In the genomic region with DNA sequence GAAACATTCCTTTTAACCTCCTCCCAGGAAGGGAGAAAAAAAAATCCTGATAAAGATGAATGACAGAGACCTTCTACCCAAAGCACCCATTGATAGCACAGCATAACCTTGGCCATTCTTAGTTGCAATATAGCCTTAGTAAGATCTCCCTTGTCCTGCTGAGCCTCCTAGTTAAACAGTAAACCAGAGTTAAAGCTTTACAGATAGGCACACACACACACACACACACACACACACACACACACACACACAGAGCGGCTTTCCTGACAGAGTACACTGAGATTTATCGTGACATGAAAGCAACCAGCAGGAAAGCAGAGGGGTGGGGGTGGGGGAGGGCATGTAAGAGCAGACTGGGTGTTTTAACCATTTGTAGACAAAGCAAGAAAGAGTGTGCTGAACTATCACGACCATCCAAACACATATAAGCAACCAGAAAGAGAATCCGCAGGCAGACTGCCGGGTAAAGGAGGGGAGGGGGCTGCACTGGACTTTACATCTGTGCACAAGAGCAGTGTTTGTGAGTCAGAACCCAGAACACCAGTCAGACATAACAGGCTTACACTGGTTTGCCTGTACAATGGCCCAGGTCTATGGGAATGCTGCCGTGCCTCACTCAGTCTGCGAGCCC, we compare ENCODE assay signal across 9 mouse cellular contexts. TPM values are rescaled to one million over a fixed set of nuclear protein-coding genes. Genes with fewer than 3 reads are reported as not detected.
A peak's percentile ranks its signal among the peaks of the same experiment; 100 is the strongest.
DNase-seq lines count a peak whose midpoint lies in the region; ATAC-seq lines count a peak whose summit lies in the region.
"Had no signal": no experiment of that assay in that cellular context is flagged by ENCODE, and none has a peak within 500 bp of the region (broad histone marks: within the 10 kb centered on the region; RNA-seq: fewer than 3 reads in every experiment).

No protein-coding gene starts in this region.

- WGBS in heart, embryonic 14.5 days, result 14% methylated on average over 7 of the region's 7 CpGs
- 4% methylated on average over 7 of the region's 7 CpGs for WGBS in hindbrain, embryonic 11.5 days
- WGBS in limb, embryonic 11.5 days, result 7% methylated on average over 7 of the region's 7 CpGs
- WGBS in neural tube, embryonic 14.5 days, result 5% methylated on average over 7 of the region's 7 CpGs

- ATAC-seq in heart, embryonic 14.5 days (ENCODE audit: insufficient number of reproducible peaks, insufficient read depth, low FRiP score, low read depth), result no peak
- peak; percentile 83 for ATAC-seq in hindbrain, embryonic 11.5 days (ENCODE audit: low FRiP score)
- peak; percentile 67; the same call in 1 of the 2 replicates for ATAC-seq in limb, embryonic 11.5 days (ENCODE audit: insufficient number of reproducible peaks, low FRiP score, low TSS enrichment, low read depth)
- ATAC-seq in neural tube, embryonic 14.5 days (ENCODE audit: low read depth), result peak; percentile 60

- peak overlapping the region; percentile 53 for H3K9ac ChIP-seq in heart, embryonic 14.5 days (ENCODE audit: low read length)
- H3K9ac ChIP-seq in hindbrain, embryonic 11.5 days (ENCODE audit: low read depth, low read length), result peak overlapping the region; percentile 53
- H3K9ac ChIP-seq in limb, embryonic 11.5 days (ENCODE audit: low read length), result no peak overlapping the region
- H3K9ac ChIP-seq in neural tube, embryonic 14.5 days (replicated peaks; ENCODE audit: low read depth, low read length), result no peak overlapping the region

- H3K4me3 ChIP-seq in heart, embryonic 14.5 days (ENCODE audit: control insufficient read depth in 1 of 2, insufficient read depth in 1 of 2, low read depth in 1 of 2, low read length in 2 of 2), result no peak overlapping the region
- no peak overlapping the region for H3K4me3 ChIP-seq in hindbrain, embryonic 11.5 days (ENCODE audit: low read depth, low read length)
- H3K4me3 ChIP-seq in limb, embryonic 11.5 days (ENCODE audit: low read depth, low read length), result no peak overlapping the region
- no peak overlapping the region for H3K4me3 ChIP-seq in neural tube, embryonic 14.5 days (ENCODE audit: low read depth, low read length)

- H3K9me3 ChIP-seq in heart, embryonic 14.5 days (ENCODE audit: control insufficient read depth, low read length), result no peaks in the 10 kb centered on the region
- H3K9me3 ChIP-seq in hindbrain, embryonic 11.5 days (ENCODE audit: control insufficient read depth, low read length), result no peaks in the 10 kb centered on the region
- no peaks in the 10 kb centered on the region for H3K9me3 ChIP-seq in limb, embryonic 11.5 days (ENCODE audit: control insufficient read depth, low read length)
- H3K9me3 ChIP-seq in neural tube, embryonic 14.5 days (ENCODE audit: control insufficient read depth, low read length), result no peaks in the 10 kb centered on the region

- intact Hi-C loops in heart, postnatal 25 days (cut with DNase I), result no loop called here
- intact Hi-C loops in left cerebral cortex, postnatal 25 days (cut with DNase I), result no loop called here

- peaks cover 29 to 41% of the 10 kb centered on the region in 2 experiments for H3K4me1 ChIP-seq in heart, embryonic 14.5 days (ENCODE audit: control insufficient read depth in 2 of 2, insufficient read depth in 2 of 2, low read length in 2 of 2)
- peaks cover 8% of the 10 kb centered on the region; the same call in 1 of the 2 replicates for H3K4me1 ChIP-seq in hindbrain, embryonic 11.5 days (replicated peaks; ENCODE audit: control insufficient read depth, insufficient read depth, low read length)
- H3K4me1 ChIP-seq in limb, embryonic 11.5 days (ENCODE audit: control insufficient read depth, insufficient read depth, low read length), result peaks cover 55% of the 10 kb centered on the region
- H3K4me1 ChIP-seq in neural tube, embryonic 14.5 days (ENCODE audit: control insufficient read depth, insufficient read depth, low read length), result peaks cover 39% of the 10 kb centered on the region

- no peak for DNase-seq in heart, postnatal 25 days (ENCODE audit: low spot score)
- DNase-seq in hindbrain, embryonic 11.5 days (ENCODE audit: low spot score), result peak; percentile 63
- DNase-seq in limb, embryonic 11.5 days (ENCODE audit: low spot score), result peak; percentile 66
- DNase-seq in left cerebral cortex, postnatal 25 days (ENCODE audit: low spot score in 2 of 2), result no peak
- DNase-seq in cerebellum, adult 9-11 months, result no peak
- no peak for DNase-seq in spleen, postnatal 14 days (ENCODE audit: low spot score in 2 of 2)
- DNase-seq: lung, postnatal 14 days had no signal

- peaks cover 7% of the 10 kb centered on the region; the same call in 1 of the 2 replicates for H3K36me3 ChIP-seq in heart, embryonic 14.5 days (ENCODE audit: control insufficient read depth, insufficient read depth, low read length)
- H3K36me3 ChIP-seq in hindbrain, embryonic 11.5 days (ENCODE audit: control insufficient read depth, insufficient read depth, low read length), result no peaks in the 10 kb centered on the region
- peaks cover 11% of the 10 kb centered on the region for H3K36me3 ChIP-seq in limb, embryonic 11.5 days (ENCODE audit: control insufficient read depth, insufficient read depth, low read length)
- no peaks in the 10 kb centered on the region for H3K36me3 ChIP-seq in neural tube, embryonic 14.5 days (ENCODE audit: control insufficient read depth, insufficient read depth, low read length)

- H3K27ac ChIP-seq in heart, embryonic 14.5 days (replicated peaks in 1 of 2; ENCODE audit: control insufficient read depth in 1 of 2, insufficient read depth in 1 of 2, low read depth in 2 of 2, low read length in 2 of 2), result peak overlapping the region; percentile 47 to 64
- peak overlapping the region; percentile 74 for H3K27ac ChIP-seq in hindbrain, embryonic 11.5 days (ENCODE audit: low read depth, low read length)
- H3K27ac ChIP-seq in limb, embryonic 11.5 days (replicated peaks; ENCODE audit: low read depth, low read length), result peak overlapping the region; percentile 92
- H3K27ac ChIP-seq in neural tube, embryonic 14.5 days (ENCODE audit: low read depth, low read length), result peak overlapping the region; percentile 78

- H3K4me2 ChIP-seq in heart, embryonic 14.5 days (ENCODE audit: low read length), result peak overlapping the region; percentile 44
- peak overlapping the region; percentile 28 for H3K4me2 ChIP-seq in hindbrain, embryonic 11.5 days (replicated peaks; ENCODE audit: low read depth, low read length)
- peak overlapping the region; percentile 29 for H3K4me2 ChIP-seq in limb, embryonic 11.5 days (ENCODE audit: low read depth, severe bottlenecking)
- peak overlapping the region; percentile 24; the same call in 1 of the 2 replicates for H3K4me2 ChIP-seq in neural tube, embryonic 14.5 days (ENCODE audit: low read depth, low read length)

- no peaks in the 10 kb centered on the region for H3K27me3 ChIP-seq in heart, embryonic 14.5 days (ENCODE audit: control insufficient read depth, insufficient read depth, low read length)
- no peaks in the 10 kb centered on the region for H3K27me3 ChIP-seq in hindbrain, embryonic 11.5 days (ENCODE audit: control insufficient read depth, insufficient read depth, low read length)
- no peaks in the 10 kb centered on the region for H3K27me3 ChIP-seq in limb, embryonic 11.5 days (ENCODE audit: control insufficient read depth, insufficient read depth, low read length)
- H3K27me3 ChIP-seq in neural tube, embryonic 14.5 days (ENCODE audit: control insufficient read depth, insufficient read depth, low read length), result no peaks in the 10 kb centered on the region

RNA-seq across cellular contexts. Expression of a gene that starts 58.7 kb away (rescaled TPM):
- polyA plus RNA-seq in heart, embryonic 14.5 days (2014; fragmentation: Nextera tagmentation; extraction: Ambion mirVana), result 4.0 and 4.6 TPM in 2 replicates
- total RNA-seq in heart, postnatal 25 days (2021), result not detected
- polyA plus RNA-seq in hindbrain, embryonic 11.5 days (2014; fragmentation: Nextera tagmentation; extraction: Ambion mirVana), result 39.6 and 42.9 TPM in 2 replicates
- 179 and 195 TPM in 2 replicates for polyA plus RNA-seq in limb, embryonic 11.5 days (2014; fragmentation: Nextera tagmentation; extraction: Ambion mirVana)
- polyA plus RNA-seq in neural tube, embryonic 14.5 days (2014; fragmentation: Nextera tagmentation; extraction: Ambion mirVana), result 3.4 and 3.7 TPM in 2 replicates
- total RNA-seq in left cerebral cortex, postnatal 25 days (2021), result under 1 TPM in 1 of 2 experiments, not detected in 1; 0.21 TPM

Comparison
In these comparisons a context has a peak if more than half of its experiments do, and no peak if none do; other contexts are left out.
1. H3K9ac ChIP-seq: peak in heart, embryonic 14.5 days (single experiment) and hindbrain, embryonic 11.5 days (single experiment); none in limb, embryonic 11.5 days (single experiment) and neural tube, embryonic 14.5 days (single experiment).
2. DNase-seq: peak in hindbrain, embryonic 11.5 days (single experiment) and limb, embryonic 11.5 days (single experiment); none in heart, postnatal 25 days (single experiment), left cerebral cortex, postnatal 25 days (0 of 2), cerebellum, adult 9-11 months (single experiment) and spleen, postnatal 14 days (0 of 2).
3. Peak in every context shown above with its lines, with median percentiles within 50 percentile points of each other: H3K27ac ChIP-seq and H3K4me2 ChIP-seq.